Mouse (Mus musculus) activated CD4-positive, CD25-positive, alpha-beta regulatory T cell (primary cell): ENCODE results near the gene Olfr1395. TPM values are rescaled to one million over a fixed set of nuclear protein-coding genes. Genes with fewer than 3 reads are reported as not detected.

Experiments
- polyA plus RNA-seq, 2 experiments: library from polyadenylated mRNA; unstranded; fragments of 100-300 nt; shearing (Covaris generic); gene quantifications; one replicate each; pipeline ENCODE4 v1.2.1; 2017

Gene Olfr1395
- not detected for polyA plus RNA-seq

DNA sequence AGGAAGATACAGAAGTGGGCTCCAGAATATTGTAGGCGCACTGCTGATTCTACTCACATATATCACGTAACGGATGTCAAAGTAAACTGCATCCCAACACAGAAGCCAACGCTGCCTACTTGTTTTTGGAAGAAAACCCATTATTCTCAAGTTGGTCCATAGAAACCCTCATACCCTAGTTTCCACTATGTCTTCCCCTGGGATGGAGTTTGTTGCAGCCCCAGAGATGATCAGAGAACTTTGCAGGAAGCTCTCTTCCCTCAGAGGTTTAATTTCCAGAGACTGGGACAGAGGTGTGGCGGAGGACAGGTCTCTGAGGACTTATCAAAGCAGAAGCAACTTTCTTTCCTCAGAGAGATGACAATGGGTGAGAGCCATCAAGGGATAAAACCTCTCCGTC, at the start of gene Olfr1395:
Gene Olfr1395, plus strand, starts transcription at position 301 of the 400 bp plus-strand sequence.

DNA sequence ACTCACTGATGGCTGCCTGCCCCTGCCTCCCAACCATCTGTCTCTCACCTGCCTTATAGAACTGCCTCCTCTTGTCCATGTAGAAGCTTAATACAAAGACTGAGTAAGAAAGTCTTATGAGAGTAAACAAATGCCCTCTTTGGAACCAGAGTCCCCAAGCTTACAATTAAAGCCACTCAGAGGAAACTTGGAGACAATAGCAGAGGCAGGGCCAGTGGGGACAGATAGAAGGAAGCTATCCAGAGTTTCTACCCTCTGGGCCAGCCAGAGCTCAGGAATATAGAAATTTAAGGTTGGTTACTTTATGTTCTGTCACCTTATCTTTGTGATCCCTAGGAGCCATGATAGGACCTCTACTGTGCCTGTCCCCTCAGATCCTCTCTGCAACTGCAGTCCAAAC, 27.3 kb upstream of the Olfr1395 start, which contains the start of gene Olfr1396:
Gene Olfr1396, minus strand, starts transcription at position 101 of the 400 bp plus-strand sequence.

DNA sequence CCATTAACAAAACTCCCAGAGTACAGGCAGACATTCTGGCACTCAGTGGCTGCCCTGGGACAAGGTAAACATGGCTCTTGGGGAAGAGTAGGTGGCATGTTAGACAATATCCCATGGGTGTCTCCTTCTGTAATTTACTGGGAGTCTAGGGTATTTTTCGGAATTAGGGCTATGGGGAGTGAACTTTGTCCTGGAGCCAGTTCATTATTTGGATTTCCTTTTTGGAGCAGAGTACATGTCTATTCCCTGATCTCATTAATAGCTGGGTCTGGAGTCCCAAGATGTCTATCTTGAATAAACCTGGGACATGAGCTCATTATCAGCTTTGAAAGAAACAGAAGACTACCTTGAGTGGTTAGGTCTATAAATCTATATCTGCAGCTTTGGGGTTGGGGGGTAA, 12.0 kb downstream of the Olfr1395 start, which contains the start of gene Olfr1394:
Gene Olfr1394, plus strand, starts transcription at position 301 of the 400 bp plus-strand sequence.

DNA sequence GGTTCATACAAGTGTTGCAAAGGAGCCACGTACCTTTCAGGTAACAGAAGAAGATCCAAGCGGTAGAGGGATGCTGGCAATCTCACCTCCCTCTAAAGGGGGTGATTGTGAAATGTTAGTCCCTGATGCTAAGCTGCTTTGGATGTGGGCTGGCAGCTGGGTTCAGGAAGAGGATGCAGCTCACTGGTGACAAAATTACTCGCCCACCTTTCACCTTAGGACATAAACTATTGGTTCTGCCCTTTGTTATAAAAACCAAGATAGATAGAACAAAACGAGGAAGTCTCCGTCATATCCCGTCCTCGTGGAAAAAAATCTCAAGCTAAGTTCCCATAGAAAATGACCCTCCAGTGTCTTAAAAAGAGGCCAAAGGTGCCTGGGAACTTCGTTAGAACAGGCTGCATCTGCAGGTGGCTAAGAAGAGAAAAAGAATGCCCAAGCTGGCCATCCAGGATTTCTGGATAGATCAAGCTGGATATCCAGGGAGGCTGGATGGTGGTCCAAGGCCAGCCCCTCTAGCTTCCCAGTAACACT, 44.9 kb downstream of the Olfr1395 start, which contains the start of gene Btnl9:
Gene Btnl9, minus strand, starts transcription at position 205 of the 534 bp plus-strand sequence.

Other genes starting within 250 kb of the Olfr1395 start
- 1 to 10 TPM; 1.3 to 1.4 TPM for gene Gm5431, start 240.1 kb upstream of the Olfr1395 start, polyA plus RNA-seq
- 100 to 1,000 TPM; 135 to 194 TPM for gene Psme2b, start 196.1 kb upstream of the Olfr1395 start, polyA plus RNA-seq
- gene Olfr56, start 163.4 kb upstream of the Olfr1395 start, polyA plus RNA-seq, result 1 to 10 TPM; 1.3 to 1.4 TPM
- 100 to 1,000 TPM; 111 to 163 TPM for gene 9930111J21Rik1, start 162.9 kb upstream of the Olfr1395 start, polyA plus RNA-seq
- 1 to 10 TPM; 4.8 to 6.1 TPM for gene Gm12185, start 150.0 kb upstream of the Olfr1395 start, polyA plus RNA-seq
- gene Tgtp1, start 148.1 kb upstream of the Olfr1395 start, polyA plus RNA-seq, result 100 to 1,000 TPM; 236 to 376 TPM
- 10 to 100 TPM; 60.5 to 94.4 TPM for gene 9930111J21Rik2, start 91.0 kb upstream of the Olfr1395 start, polyA plus RNA-seq
- gene Tgtp2, start 78.1 kb upstream of the Olfr1395 start, polyA plus RNA-seq, result 100 to 1,000 TPM; 342 to 358 TPM
- gene Ifi47, start 65.7 kb upstream of the Olfr1395 start, polyA plus RNA-seq, result 100 to 1,000 TPM; 570 to 631 TPM
- gene Olfr1396, start 27.4 kb upstream of the Olfr1395 start, polyA plus RNA-seq, result under 1 TPM in 1 of 2 experiments, not detected in 1; 0.06 TPM
- not detected for gene Olfr1394, start 12.1 kb downstream of the Olfr1395 start, polyA plus RNA-seq
- not detected for gene Btnl9, start 44.9 kb downstream of the Olfr1395 start, polyA plus RNA-seq
- gene Zfp62, start 61.0 kb downstream of the Olfr1395 start, polyA plus RNA-seq, result 10 to 100 TPM; 49.5 to 55.2 TPM
- 100 to 1,000 TPM in 1 of 2 experiments, 10 to 100 TPM in 1; 58.6 to 112 TPM for gene Mgat1, start 101.9 kb downstream of the Olfr1395 start, polyA plus RNA-seq
- not detected for gene Olfr1393, start 136.0 kb downstream of the Olfr1395 start, polyA plus RNA-seq
- gene Olfr1392, start 143.0 kb downstream of the Olfr1395 start, polyA plus RNA-seq, result under 1 TPM in 1 of 2 experiments, not detected in 1; 0.05 TPM
- not detected for gene Olfr10, start 162.5 kb downstream of the Olfr1395 start, polyA plus RNA-seq
- not detected for gene Olfr1391, start 180.5 kb downstream of the Olfr1395 start, polyA plus RNA-seq
- gene Olfr1390, start 192.9 kb downstream of the Olfr1395 start, polyA plus RNA-seq, result not detected